Mouse (Mus musculus): ENCODE measurements at regions not wholly inside any gene's neighbourhood (a gene's known extent, or its start where the extent isn't known, plus 50 kb on each side); places are given as distances from the start of the nearest gene placed in this dataset.

DNA sequence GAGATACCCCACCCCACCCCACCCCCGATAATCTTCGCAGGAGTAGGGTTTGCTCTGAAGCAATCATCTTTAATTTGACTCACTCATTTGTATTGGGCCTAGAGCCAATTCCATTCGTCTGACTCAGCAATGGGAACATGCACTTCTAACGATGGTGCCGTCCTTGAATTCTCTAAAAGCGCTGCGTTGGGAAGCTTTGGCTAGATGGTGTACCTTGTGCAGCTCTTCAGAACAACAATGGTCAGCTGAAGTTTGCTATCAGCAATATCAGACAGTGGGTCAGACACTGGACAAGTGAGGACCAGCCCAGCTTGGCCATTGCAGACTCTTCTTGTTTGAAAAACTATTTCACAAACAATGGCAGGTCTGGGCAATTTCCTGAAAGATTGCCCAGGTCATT, 440.1 kb upstream of the Slc30a5 start:
- TF ChIP-seq POLR2A (IDR thresholded peaks at IDR 0.05; ENCODE audit: low read depth, low read length) (no peak), CTCF (conservative IDR thresholded peaks at IDR 0.05; ENCODE audit: insufficient read depth, insufficient read length, low read depth, low read length) (no peak)
